In genomic region chr6:116632129-116632528, GRCm38 (mm10) we compare ENCODE assay signal across 9 mouse cellular contexts. TPM values are rescaled to one million over a fixed set of nuclear protein-coding genes. Genes with fewer than 3 reads are reported as not detected.
A peak's percentile ranks its signal among the peaks of the same experiment; 100 is the strongest.
DNase-seq lines count a peak whose midpoint lies in the region; ATAC-seq and TF ChIP-seq lines count a peak whose summit lies in the region.
"Had no signal": no experiment of that assay in that cellular context is flagged by ENCODE, and none has a peak within 500 bp of the region (broad histone marks: within the 10 kb centered on the region; RNA-seq: fewer than 3 reads in every experiment).

No protein-coding gene starts in this region.

- no peaks in the 10 kb centered on the region for H3K36me3 ChIP-seq in E14TG2a.4 (ENCODE audit: insufficient read depth, low read length)

- peaks cover 20% of the 10 kb centered on the region for H3K4me1 ChIP-seq in E14TG2a.4 (replicated peaks; ENCODE audit: low read depth, low read length)

- H3K27me3 ChIP-seq in E14TG2a.4 (ENCODE audit: insufficient read depth, low read length), result peaks cover 5% of the 10 kb centered on the region; the same call in 1 of the 2 replicates
- H3K27me3 ChIP-seq: limb, embryonic 13.5 days had no signal

- ATAC-seq in megakaryocyte progenitor cell, adult 5-6 weeks (replicated peaks; ENCODE audit: poor library complexity), result peak; percentile 57

- H3K4me3 ChIP-seq in E14TG2a.4 (replicated peaks; ENCODE audit: low read length), result no peak overlapping the region
- H3K4me3 ChIP-seq: limb, embryonic 13.5 days had no signal

- no peaks in the 10 kb centered on the region for H3K9me3 ChIP-seq in E14TG2a.4 (ENCODE audit: low read length)
- H3K9me3 ChIP-seq: limb, embryonic 13.5 days had no signal

- peak; percentile 88 for TF ChIP-seq CTCF in E14TG2a.4 (conservative IDR thresholded peaks at IDR 0.05; ENCODE audit: low read length)

- DNase-seq in gastrocnemius, adult 18-20 months (ENCODE audit: low spot score), result peak; percentile 77
- DNase-seq in gastrocnemius, postnatal 25 days, result no peak
- DNase-seq in c-Kit-positive CD71-positive TER-119-positive erythroid progenitor cells, embryonic 14.5 days (ENCODE audit: low spot score), result peak; percentile 53
- DNase-seq in gastrocnemius, postnatal 10 days, result peak; percentile 84
- peak; percentile 70 to 72 for DNase-seq in layer of hippocampus, postnatal 10 days (ENCODE audit: low spot score in 2 of 2)
- DNase-seq in spleen, postnatal 10 days (ENCODE audit: low spot score in 2 of 2), result peak; percentile 61 to 85

RNA-seq across cellular contexts. Expression of gene Zfp422, which starts 3.3 kb away (rescaled TPM):
- total RNA-seq in gastrocnemius, adult 18-20 months (2021), result 1 to 10 TPM; 6.7 to 7.2 TPM
- 1 to 10 TPM; 7.9 to 8.4 TPM for total RNA-seq in gastrocnemius, postnatal 25 days (2021)
- total RNA-seq in gastrocnemius, postnatal 10 days (2021), result 10 to 100 TPM; 19.5 to 19.8 TPM
- 10 to 100 TPM; 28.9 to 30.0 TPM for total RNA-seq in layer of hippocampus, postnatal 10 days (2021)
- 129 and 134 TPM in 2 replicates for total RNA-seq in megakaryocyte progenitor cell, adult 5-6 weeks (2015)
- total RNA-seq in megakaryocyte progenitor cell, adult 5-6 weeks (2017), result 58.4 and 63.3 TPM in 2 replicates

RNA-seq across cellular contexts. Expression of gene Depp1, which starts 18.3 kb away (rescaled TPM):
- 10 to 100 TPM; 10.7 to 17.4 TPM for total RNA-seq in gastrocnemius, adult 18-20 months (2021)
- 1 to 10 TPM; 1.5 to 7.2 TPM for total RNA-seq in gastrocnemius, postnatal 25 days (2021)
- total RNA-seq in gastrocnemius, postnatal 10 days (2021), result 10 to 100 TPM in 1 of 2 experiments, 1 to 10 TPM in 1; 6.2 to 28.1 TPM
- total RNA-seq in layer of hippocampus, postnatal 10 days (2021), result 1 to 10 TPM; 1.7 to 3.9 TPM
- 0.44 TPM in 1 of 2 replicates, not detected in the other for total RNA-seq in megakaryocyte progenitor cell, adult 5-6 weeks (2015)
- total RNA-seq in megakaryocyte progenitor cell, adult 5-6 weeks (2017), result 0.08 TPM in 1 of 2 replicates, not detected in the other

RNA-seq across cellular contexts. Expression of gene Rassf4, which starts 41.6 kb away (rescaled TPM):
- total RNA-seq in gastrocnemius, adult 18-20 months (2021), result 1 to 10 TPM; 1.4 to 1.8 TPM
- 1 to 10 TPM; 1.2 to 2.3 TPM for total RNA-seq in gastrocnemius, postnatal 25 days (2021)
- total RNA-seq in gastrocnemius, postnatal 10 days (2021), result 10 to 100 TPM in 1 of 2 experiments, 1 to 10 TPM in 1; 8.0 to 10.5 TPM
- 1 to 10 TPM; 4.3 to 4.8 TPM for total RNA-seq in layer of hippocampus, postnatal 10 days (2021)
- total RNA-seq in megakaryocyte progenitor cell, adult 5-6 weeks (2015), result 44.9 and 57.1 TPM in 2 replicates
- 35.8 and 40.9 TPM in 2 replicates for total RNA-seq in megakaryocyte progenitor cell, adult 5-6 weeks (2017)

RNA-seq across cellular contexts. Expression of gene Olfr215, which starts 48.1 kb away (rescaled TPM):
- not detected for total RNA-seq in gastrocnemius, adult 18-20 months (2021)
- not detected for total RNA-seq in gastrocnemius, postnatal 25 days (2021)
- total RNA-seq in gastrocnemius, postnatal 10 days (2021), result not detected
- not detected for total RNA-seq in layer of hippocampus, postnatal 10 days (2021)
- total RNA-seq in megakaryocyte progenitor cell, adult 5-6 weeks (2015), result not detected in 2 replicates
- total RNA-seq in megakaryocyte progenitor cell, adult 5-6 weeks (2017), result not detected in 2 replicates
